8 mouse cellular contexts compared by ENCODE assay signal in genomic region chr10:118141018-118141883, GRCm38 (mm10). TPM values are rescaled to one million over a fixed set of nuclear protein-coding genes. Genes with fewer than 3 reads are reported as not detected.
DNase-seq lines count a peak whose midpoint lies in the region; ATAC-seq lines count a peak whose summit lies in the region.

TSS of gene Mdm1 (plus strand) at chr10:118141811.

- no peaks in the 10 kb centered on the region for H3K27me3 ChIP-seq in forebrain, embryonic 14.5 days (replicated peaks; ENCODE audit: control insufficient read depth, insufficient read depth, low read length)
- no peaks in the 10 kb centered on the region for H3K27me3 ChIP-seq in neural tube, embryonic 15.5 days (replicated peaks)

- 6% methylated on average over 40 of the region's 47 CpGs for WGBS in forebrain, embryonic 14.5 days
- 5% methylated on average over 47 of the region's 47 CpGs for WGBS in neural tube, embryonic 15.5 days

- ATAC-seq in forebrain, embryonic 14.5 days = peak; percentile 100
- ATAC-seq in neural tube, embryonic 15.5 days (ENCODE audit: low FRiP score) = peak; percentile 99

- intact Hi-C loops in heart, postnatal 14 days (cut with DNase I) = loop anchor here (10.0 kb wide), 1 partner anchor 1094 kb away; no protein-coding TSS in a partner anchor

- peak within 1 kb of the TSS; percentile 68 for H3K27ac ChIP-seq in forebrain, embryonic 14.5 days (ENCODE audit: low read depth, low read length)
- H3K27ac ChIP-seq in neural tube, embryonic 15.5 days (replicated peaks) = peak within 1 kb of the TSS; percentile 70; the same call in 1 of the 2 replicates

- no peaks in the 10 kb centered on the region for H3K4me1 ChIP-seq in forebrain, embryonic 14.5 days (ENCODE audit: control insufficient read depth, insufficient read depth, low read length)
- H3K4me1 ChIP-seq in neural tube, embryonic 15.5 days = peaks cover 22% of the 10 kb centered on the region

- H3K9ac ChIP-seq in forebrain, embryonic 14.5 days (ENCODE audit: low read length) = peak within 1 kb of the TSS; percentile 73
- H3K9ac ChIP-seq in neural tube, embryonic 15.5 days (replicated peaks) = peak within 1 kb of the TSS; percentile 58

- peak within 1 kb of the TSS; percentile 76 for H3K4me3 ChIP-seq in forebrain, embryonic 14.5 days (ENCODE audit: low read depth, low read length)
- H3K4me3 ChIP-seq in neural tube, embryonic 15.5 days (replicated peaks) = peak within 1 kb of the TSS; percentile 86

- peak within 1 kb of the TSS; percentile 52 for H3K4me2 ChIP-seq in forebrain, embryonic 14.5 days (ENCODE audit: low read length)
- peak within 1 kb of the TSS; percentile 74 for H3K4me2 ChIP-seq in neural tube, embryonic 15.5 days

- H3K36me3 ChIP-seq in forebrain, embryonic 14.5 days (ENCODE audit: control insufficient read depth, insufficient read depth, low read length) = no peaks in the 10 kb centered on the region; the same call in 1 of the 2 replicates
- H3K36me3 ChIP-seq in neural tube, embryonic 15.5 days = no peaks in the 10 kb centered on the region

- H3K9me3 ChIP-seq in forebrain, embryonic 14.5 days (replicated peaks; ENCODE audit: control insufficient read depth, low read length) = no peaks in the 10 kb centered on the region
- H3K9me3 ChIP-seq in neural tube, embryonic 15.5 days (replicated peaks) = no peaks in the 10 kb centered on the region

- peak; percentile 98 for DNase-seq in ES-CJ7 (ENCODE audit: low read depth, low spot score)
- peak; percentile 97 for DNase-seq in cerebellum, adult 11 months
- peak; percentile 100 for DNase-seq in forebrain, embryonic 14.5 days (ENCODE audit: low spot score)
- peak; percentile 98 for DNase-seq in heart, postnatal 14 days
- DNase-seq in layer of hippocampus, adult 11-12 months (ENCODE audit: low spot score) = peak; percentile 98
- DNase-seq in lung, adult 18-20 months = peak; percentile 99
- DNase-seq in testis, postnatal 14 days (ENCODE audit: low spot score) = peak; percentile 98

RNA-seq across cellular contexts. Expression of gene Mdm1, which starts in this region (rescaled TPM):
- 31.6 and 34.7 TPM in 2 replicates for polyA plus RNA-seq in forebrain, embryonic 14.5 days (2014; fragmentation: Nextera tagmentation; extraction: Ambion mirVana)
- total RNA-seq in heart, postnatal 14 days (2021) = 1 to 10 TPM; 4.5 to 5.2 TPM
- 25.1 and 25.3 TPM in 2 replicates for polyA plus RNA-seq in neural tube, embryonic 15.5 days (2015; fragmentation: Nextera tagmentation; extraction: Ambion mirVana)

Comparison
In these comparisons a context has a peak if more than half of its experiments do, and no peak if none do; other contexts are left out.
1. Peak in every context shown above with its lines: DNase-seq, ATAC-seq, H3K4me3 ChIP-seq and H3K27ac ChIP-seq.